Mouse (Mus musculus) hindbrain, postnatal 0 days (tissue): ENCODE results near the gene Hdac10. TPM values are rescaled to one million over a fixed set of nuclear protein-coding genes. Genes with fewer than 3 reads are reported as not detected.

ENCODE experiments used
- ATAC-seq: fragments of 200-750 bp; cut with Nextera tagmentation; 2 replicates; pipeline ENCODE4 v1.8.0; 2017; ENCODE audit warnings: mild to moderate bottlenecking, moderate TSS enrichment, moderate library complexity
- DNase-seq: peaks from one replicate; pipeline ENCODE4 v3.0.0-alpha.2; 2015; ENCODE audit warnings: low spot score
- H3K27ac ChIP-seq: fragments of 300-500 bp; sonication (generic); 2 replicates; pipeline ENCODE4 v1.5.1; 2014; ENCODE audit warnings: mild to moderate bottlenecking
- H3K27me3 ChIP-seq: fragments of 300-500 bp; sonication (generic); 2 replicates; pipeline ENCODE4 v1.6.1; 2014; ENCODE audit warnings: low read length, mixed read lengths; ENCODE audit not compliant: insufficient read depth
- H3K36me3 ChIP-seq: fragments of 300-500 bp; sonication (generic); 2 replicates; pipeline ENCODE4 v1.6.1; 2014; ENCODE audit warnings: low read length, mixed read lengths; ENCODE audit not compliant: insufficient read depth
- H3K4me1 ChIP-seq: fragments of 300-500 bp; sonication (generic); 2 replicates; pipeline ENCODE4 v1.6.1; 2014; ENCODE audit warnings: antibody characterized with exemption, low read length, mixed read lengths; ENCODE audit not compliant: insufficient read depth
- H3K4me2 ChIP-seq: fragments of 300-500 bp; sonication (generic); 2 replicates; pipeline ENCODE4 v1.6.1; 2014; ENCODE audit warnings: low read depth, mild to moderate bottlenecking, low read length, moderate library complexity, mixed read lengths
- H3K4me3 ChIP-seq: fragments of 300-500 bp; sonication (generic); 2 replicates; pipeline ENCODE4 v1.5.1; 2014; ENCODE audit warnings: low read length
- H3K9ac ChIP-seq: fragments of 300-500 bp; sonication (generic); replicated peaks from 2 replicates; pipeline ENCODE4 v1.6.1; 2014; ENCODE audit warnings: mild to moderate bottlenecking, low read length, moderate library complexity, mixed read lengths
- H3K9me3 ChIP-seq: fragments of 300-500 bp; sonication (generic); 2 replicates; pipeline ENCODE4 v1.6.1; 2016; ENCODE audit warnings: low read length, mixed read lengths
- CTCF ChIP-seq: IDR thresholded peaks from 2 replicates; pipeline ENCODE4 v1.5.1; 2016; ENCODE audit warnings: antibody characterized with exemption, control low read depth, low read depth
- WGBS: fragments of 180-500 bp; shearing (Covaris S2); extraction: QIAGEN DNeasy Blood & Tissue Kit; methylation state at CpG from one replicate; pipeline ENCODE4 v1.1.7; 2014; 5-methylcytosine and 5-hydroxymethylcytosine counted together
- polyA plus RNA-seq: library from polyadenylated mRNA; unstranded; fragments of >200 nt; fragmentation: Nextera tagmentation; extraction: Ambion mirVana; gene quantifications from 2 replicates; pipeline ENCODE4 v1.2.1, GENCODE M21; 2015
- total RNA-seq: library from RNA; depleted of rRNA; stranded (reverse); fragments of >200 nt; gene quantifications from 2 replicates; pipeline ENCODE4 v1.2.3, GENCODE M21; 2014; rRNA removed

Gene Hdac10
- total RNA-seq (23.5 and 27.1 TPM in 2 replicates), polyA plus RNA-seq (19.0 and 19.8 TPM in 2 replicates)

GRCm38 (mm10) chr15:89128382-89129350 is at the start of gene Hdac10:
Gene Hdac10 (minus strand): TSS chr15:89128700.
- 3% methylated on average over 36 of the region's 36 CpGs for WGBS
- ATAC-seq (peak; percentile 91), DNase-seq (peak; percentile 91)
- H3K9ac ChIP-seq, result peak within 1 kb of the TSS; percentile 63
- peak within 1 kb of the TSS; percentile 58 for H3K4me3 ChIP-seq
- peaks cover 13% of the 10 kb centered on the region for H3K4me1 ChIP-seq
- no peaks in the 10 kb centered on the region for H3K9me3 ChIP-seq
- H3K4me2 ChIP-seq, result peak within 1 kb of the TSS; percentile 78
- H3K27ac ChIP-seq, result peak within 1 kb of the TSS; percentile 76
- H3K36me3 ChIP-seq, result no peaks in the 10 kb centered on the region
- TF ChIP-seq CTCF, result peak; percentile 95
- no peaks in the 10 kb centered on the region for H3K27me3 ChIP-seq

DNA sequence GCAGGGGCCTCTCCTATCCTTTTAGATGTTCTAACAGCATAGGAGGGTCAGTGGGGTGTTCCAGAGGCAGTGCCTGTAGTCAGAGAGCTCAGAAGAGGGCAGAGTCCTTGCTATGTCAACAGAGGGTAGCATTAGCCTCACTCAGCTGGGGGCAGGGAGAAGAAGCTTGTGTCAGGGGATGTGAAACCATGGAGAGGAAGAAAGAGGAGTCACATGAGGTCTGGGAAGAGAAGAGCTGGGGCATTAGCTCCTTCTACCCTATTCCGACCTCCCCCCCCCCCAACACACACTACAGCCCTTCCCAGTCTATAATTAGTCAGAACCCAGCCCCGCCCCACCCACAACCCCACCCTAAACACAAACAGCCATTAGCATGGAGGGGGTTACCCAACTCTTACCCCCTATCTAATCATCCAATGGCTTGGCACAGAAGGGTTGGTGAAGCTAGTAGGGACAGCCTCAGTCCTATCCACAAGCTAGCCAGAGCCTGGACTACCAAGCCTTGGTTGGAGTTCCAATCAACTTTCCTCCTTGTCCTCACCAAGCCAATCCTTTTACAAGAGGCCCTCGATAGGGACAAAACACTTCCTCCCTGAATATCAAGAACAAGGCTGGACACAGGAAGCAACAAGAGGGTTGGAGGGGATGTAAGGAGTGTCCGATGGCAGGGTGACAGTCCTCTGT is 49.2 kb upstream of the Hdac10 start:
- no peak for ATAC-seq
- H3K4me2 ChIP-seq, result peak overlapping the region; percentile 96
- H3K9me3 ChIP-seq, result no peaks in the 10 kb centered on the region
- H3K4me1 ChIP-seq, result peaks cover 44% of the 10 kb centered on the region
- H3K27ac ChIP-seq, result peak overlapping the region; percentile 94; the same call in 1 of the 2 replicates
- 74% methylated on average over 4 of the region's 4 CpGs for WGBS
- no peak for TF ChIP-seq CTCF
- H3K9ac ChIP-seq, result peak overlapping the region; percentile 94; the same call in 1 of the 2 replicates
- H3K4me3 ChIP-seq, result peak overlapping the region; percentile 78
- H3K36me3 ChIP-seq, result no peaks in the 10 kb centered on the region
- DNase-seq, result no peak
- H3K27me3 ChIP-seq, result no peaks in the 10 kb centered on the region

DNA sequence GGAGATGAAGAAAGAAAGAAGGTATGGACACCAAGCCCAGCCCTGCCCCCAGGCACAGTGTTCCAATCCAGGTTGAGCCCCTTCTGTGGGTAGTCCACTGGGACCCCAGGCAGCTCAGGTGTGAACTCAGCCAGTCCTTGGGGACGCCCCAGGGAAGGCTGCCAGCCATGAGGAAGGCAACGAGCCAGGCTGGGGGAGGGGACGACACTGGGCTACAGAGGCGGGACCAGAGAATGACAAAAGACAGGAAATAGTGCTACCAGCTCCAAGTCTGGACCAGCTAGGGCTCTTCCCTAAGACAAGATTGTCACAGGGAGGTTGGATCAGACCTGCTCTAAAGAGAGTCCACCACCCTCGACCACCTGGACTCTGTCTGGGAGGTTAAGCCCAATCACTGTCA is 48.6 kb upstream of the Hdac10 start:
- Histone ChIP-seq H3K4me3 (0 out of 2 replicates have a peak overlapping the region, but pooled peaks have one; percentile 2), H3K4me2 (peak overlapping the region; percentile 96), H3K27ac (peak overlapping the region; percentile 94; the same call in 1 of the 2 replicates), H3K27me3 (no peaks in the 10 kb centered on the region), H3K4me1 (peaks cover 46% of the 10 kb centered on the region), H3K36me3 (no peaks in the 10 kb centered on the region), H3K9ac (0 out of 2 replicates have a peak overlapping the region, but pooled peaks have one; percentile 25), H3K9me3 (no peaks in the 10 kb centered on the region)
- no peak for ATAC-seq
- TF ChIP-seq CTCF, result no peak
- WGBS, result 8% methylated on average over 5 of the region's 5 CpGs
- peak; percentile 48 for DNase-seq

- no peaks in the 10 kb centered on the region for H3K36me3 ChIP-seq
- H3K9ac ChIP-seq, result no peak overlapping the region
- ATAC-seq, result no peak
- H3K4me3 ChIP-seq, result no peak overlapping the region
- WGBS, result 61% methylated on average over 13 of the region's 13 CpGs
- H3K4me2 ChIP-seq, result peak overlapping the region; percentile 96
- no peaks in the 10 kb centered on the region for H3K27me3 ChIP-seq
- DNase-seq, result no peak
- peaks cover 50% of the 10 kb centered on the region for H3K4me1 ChIP-seq
- no peak for TF ChIP-seq CTCF
- H3K9me3 ChIP-seq, result no peaks in the 10 kb centered on the region
- H3K27ac ChIP-seq, result 0 out of 2 replicates have a peak overlapping the region, but pooled peaks have one; percentile 13
Measured at GRCm38 (mm10) chr15:89175411-89176155, 47.1 kb upstream of the Hdac10 start.

- Histone ChIP-seq H3K4me3 (no peak overlapping the region), H3K4me1 (peaks cover 54% of the 10 kb centered on the region), H3K4me2 (peak overlapping the region; percentile 96), H3K27ac (0 out of 2 replicates have a peak overlapping the region, but pooled peaks have one; percentile 13), H3K36me3 (no peaks in the 10 kb centered on the region), H3K9me3 (no peaks in the 10 kb centered on the region), H3K27me3 (no peaks in the 10 kb centered on the region), H3K9ac (no peak overlapping the region)
- ATAC-seq (no peak), DNase-seq (no peak)
- no peak for TF ChIP-seq CTCF
- 46% methylated on average over 11 of the region's 11 CpGs for WGBS
Measured at GRCm38 (mm10) chr15:89174889-89175339, 46.4 kb upstream of the Hdac10 start.

- DNase-seq, result peak; percentile 66
- peak overlapping the region; percentile 68 for H3K9ac ChIP-seq
- peaks cover 61% of the 10 kb centered on the region for H3K4me1 ChIP-seq
- H3K9me3 ChIP-seq, result no peaks in the 10 kb centered on the region
- peak; percentile 48 for ATAC-seq
- no peaks in the 10 kb centered on the region for H3K27me3 ChIP-seq
- WGBS, result 4% methylated on average over 15 of the region's 15 CpGs
- no peak for TF ChIP-seq CTCF
- peak overlapping the region; percentile 49 for H3K4me3 ChIP-seq
- no peaks in the 10 kb centered on the region for H3K36me3 ChIP-seq
- H3K4me2 ChIP-seq, result peak overlapping the region; percentile 96
- peak overlapping the region; percentile 59; the same call in 1 of the 2 replicates for H3K27ac ChIP-seq
Measured at GRCm38 (mm10) chr15:89173906-89174214, 45.4 kb upstream of the Hdac10 start.
